Mouse (Mus musculus): ENCODE results near the gene Zfp704. TPM values are rescaled to one million over a fixed set of nuclear protein-coding genes. Genes with fewer than 3 reads are reported as not detected.

The Zfp704 gene
- polyA plus RNA-seq, 1 experiment from 2014 or later: 8.1 TPM

GRCm38 (mm10) chr3:9523081-9523932, 86.6 kb downstream of the Zfp704 start:
- H3K36me3 ChIP-seq (ENCODE audit: control insufficient read depth, insufficient read depth, low read length): no peaks in the 10 kb centered on the region
- no peaks in the 10 kb centered on the region for H3K9me3 ChIP-seq (ENCODE audit: control insufficient read depth, low read length)
- peak; percentile 50 for DNase-seq (ENCODE audit: low spot score)
- H3K4me2 ChIP-seq (ENCODE audit: low read depth, low read length, severe bottlenecking): no peak overlapping the region
- H3K27me3 ChIP-seq (ENCODE audit: control insufficient read depth, insufficient read depth, low read length): peaks cover 6% of the 10 kb centered on the region; the same call in 1 of the 2 replicates
- no peak overlapping the region for H3K9ac ChIP-seq (ENCODE audit: low read length)
- H3K4me1 ChIP-seq (replicated peaks; ENCODE audit: control insufficient read depth, insufficient read depth, low read length): peaks cover 11% of the 10 kb centered on the region
- H3K27ac ChIP-seq (ENCODE audit: low read depth, low read length): no peak overlapping the region
- 78% methylated on average over 18 of the region's 18 CpGs for WGBS
- H3K4me3 ChIP-seq (ENCODE audit: low read depth, low read length): no peak overlapping the region
- no peak for ATAC-seq (replicated peaks; ENCODE audit: low FRiP score)

- no peaks in the 10 kb centered on the region for H3K36me3 ChIP-seq (ENCODE audit: control insufficient read depth, insufficient read depth, low read length)
- no peak overlapping the region for H3K9ac ChIP-seq (ENCODE audit: low read length)
- H3K4me2 ChIP-seq (ENCODE audit: low read depth, low read length, severe bottlenecking): no peak overlapping the region
- H3K4me3 ChIP-seq (ENCODE audit: low read depth, low read length): no peak overlapping the region
- ATAC-seq (replicated peaks; ENCODE audit: low FRiP score) (no peak), DNase-seq (ENCODE audit: low spot score) (peak; percentile 40)
- WGBS: 61% methylated on average over 6 of the region's 6 CpGs
- H3K27me3 ChIP-seq (ENCODE audit: control insufficient read depth, insufficient read depth, low read length): peaks cover 19% of the 10 kb centered on the region
- H3K9me3 ChIP-seq (ENCODE audit: control insufficient read depth, low read length): no peaks in the 10 kb centered on the region
- no peak overlapping the region for H3K27ac ChIP-seq (ENCODE audit: low read depth, low read length)
- peaks cover 11% of the 10 kb centered on the region for H3K4me1 ChIP-seq (replicated peaks; ENCODE audit: control insufficient read depth, insufficient read depth, low read length)
Measured at GRCm38 (mm10) chr3:9522009-9522408, 87.9 kb downstream of the Zfp704 start.

GRCm38 (mm10) chr3:9520728-9521054, 89.2 kb downstream of the Zfp704 start:
- H3K9me3 ChIP-seq (ENCODE audit: control insufficient read depth, low read length): no peaks in the 10 kb centered on the region
- no peak overlapping the region for H3K4me2 ChIP-seq (ENCODE audit: low read depth, low read length, severe bottlenecking)
- peaks cover 11% of the 10 kb centered on the region for H3K4me1 ChIP-seq (replicated peaks; ENCODE audit: control insufficient read depth, insufficient read depth, low read length)
- H3K36me3 ChIP-seq (ENCODE audit: control insufficient read depth, insufficient read depth, low read length): no peaks in the 10 kb centered on the region
- 39% methylated on average over 7 of the region's 7 CpGs for WGBS
- no peak overlapping the region for H3K9ac ChIP-seq (ENCODE audit: low read length)
- H3K27ac ChIP-seq (ENCODE audit: low read depth, low read length): 0 out of 2 replicates have a peak overlapping the region, but pooled peaks have one; percentile 37
- DNase-seq (ENCODE audit: low spot score): no peak
- no peak for ATAC-seq (replicated peaks; ENCODE audit: low FRiP score)
- H3K27me3 ChIP-seq (ENCODE audit: control insufficient read depth, insufficient read depth, low read length): peaks cover 29% of the 10 kb centered on the region
- H3K4me3 ChIP-seq (ENCODE audit: low read depth, low read length): no peak overlapping the region

- no peak overlapping the region for H3K9ac ChIP-seq (ENCODE audit: low read length)
- DNase-seq (ENCODE audit: low spot score) (peak; percentile 69), ATAC-seq (replicated peaks; ENCODE audit: low FRiP score) (peak; percentile 79)
- H3K36me3 ChIP-seq (ENCODE audit: control insufficient read depth, insufficient read depth, low read length): no peaks in the 10 kb centered on the region
- H3K27me3 ChIP-seq (ENCODE audit: control insufficient read depth, insufficient read depth, low read length): peaks cover 34% of the 10 kb centered on the region
- 2% methylated on average over 17 of the region's 17 CpGs for WGBS
- 0 out of 2 replicates have a peak overlapping the region, but pooled peaks have one; percentile 37 for H3K27ac ChIP-seq (ENCODE audit: low read depth, low read length)
- no peaks in the 10 kb centered on the region for H3K9me3 ChIP-seq (ENCODE audit: control insufficient read depth, low read length)
- peaks cover 11% of the 10 kb centered on the region for H3K4me1 ChIP-seq (replicated peaks; ENCODE audit: control insufficient read depth, insufficient read depth, low read length)
- H3K4me3 ChIP-seq (ENCODE audit: low read depth, low read length): no peak overlapping the region
- no peak overlapping the region for H3K4me2 ChIP-seq (ENCODE audit: low read depth, low read length, severe bottlenecking)
Measured at GRCm38 (mm10) chr3:9520051-9520727, 89.7 kb downstream of the Zfp704 start.

DNA sequence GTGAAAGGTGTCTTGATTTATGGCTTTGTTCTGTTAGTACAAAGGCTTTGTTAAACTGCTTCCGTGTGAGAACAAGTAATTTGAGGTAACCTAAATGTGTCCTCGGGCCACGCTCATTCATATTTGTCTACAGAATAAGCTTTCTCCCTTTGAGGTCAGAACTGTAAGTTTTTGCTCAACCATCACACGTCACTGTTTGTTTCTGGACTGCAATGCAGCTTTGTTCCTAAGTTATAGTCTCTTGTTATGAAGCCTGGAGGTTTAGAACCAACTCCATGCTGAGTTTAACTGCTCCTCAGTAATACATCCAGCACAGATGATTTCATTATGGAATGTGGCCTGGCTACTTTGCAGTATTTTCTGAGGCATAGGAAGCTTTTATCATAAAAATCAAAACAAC, 90.4 kb downstream of the Zfp704 start:
- DNase-seq (ENCODE audit: low spot score) (no peak), ATAC-seq (replicated peaks; ENCODE audit: low FRiP score) (no peak)
- Histone ChIP-seq H3K27me3 (ENCODE audit: control insufficient read depth, insufficient read depth, low read length) (peaks cover 35% of the 10 kb centered on the region), H3K4me2 (ENCODE audit: low read depth, low read length, severe bottlenecking) (no peak overlapping the region), H3K27ac (ENCODE audit: low read depth, low read length) (no peak overlapping the region), H3K9ac (ENCODE audit: low read length) (no peak overlapping the region), H3K9me3 (ENCODE audit: control insufficient read depth, low read length) (no peaks in the 10 kb centered on the region), H3K4me3 (ENCODE audit: low read depth, low read length) (no peak overlapping the region), H3K36me3 (ENCODE audit: control insufficient read depth, insufficient read depth, low read length) (no peaks in the 10 kb centered on the region), H3K4me1 (replicated peaks; ENCODE audit: control insufficient read depth, insufficient read depth, low read length) (peaks cover 11% of the 10 kb centered on the region)
- 44% methylated on average over 4 of the region's 4 CpGs for WGBS

- no peak for ATAC-seq (replicated peaks; ENCODE audit: low FRiP score)
- H3K36me3 ChIP-seq (ENCODE audit: control insufficient read depth, insufficient read depth, low read length): no peaks in the 10 kb centered on the region
- H3K4me3 ChIP-seq (ENCODE audit: low read depth, low read length): no peak overlapping the region
- H3K9ac ChIP-seq (ENCODE audit: low read length): no peak overlapping the region
- peak; percentile 16 for DNase-seq (ENCODE audit: low spot score)
- 96% methylated on average over 7 of the region's 7 CpGs for WGBS
- no peak overlapping the region for H3K4me2 ChIP-seq (ENCODE audit: low read depth, low read length, severe bottlenecking)
- H3K27ac ChIP-seq (ENCODE audit: low read depth, low read length): no peak overlapping the region
- no peaks in the 10 kb centered on the region for H3K9me3 ChIP-seq (ENCODE audit: control insufficient read depth, low read length)
- H3K27me3 ChIP-seq (ENCODE audit: control insufficient read depth, insufficient read depth, low read length): peaks cover 35% of the 10 kb centered on the region
- peaks cover 12% of the 10 kb centered on the region for H3K4me1 ChIP-seq (replicated peaks; ENCODE audit: control insufficient read depth, insufficient read depth, low read length)
Measured at GRCm38 (mm10) chr3:9518936-9519335, 90.9 kb downstream of the Zfp704 start.

DNA sequence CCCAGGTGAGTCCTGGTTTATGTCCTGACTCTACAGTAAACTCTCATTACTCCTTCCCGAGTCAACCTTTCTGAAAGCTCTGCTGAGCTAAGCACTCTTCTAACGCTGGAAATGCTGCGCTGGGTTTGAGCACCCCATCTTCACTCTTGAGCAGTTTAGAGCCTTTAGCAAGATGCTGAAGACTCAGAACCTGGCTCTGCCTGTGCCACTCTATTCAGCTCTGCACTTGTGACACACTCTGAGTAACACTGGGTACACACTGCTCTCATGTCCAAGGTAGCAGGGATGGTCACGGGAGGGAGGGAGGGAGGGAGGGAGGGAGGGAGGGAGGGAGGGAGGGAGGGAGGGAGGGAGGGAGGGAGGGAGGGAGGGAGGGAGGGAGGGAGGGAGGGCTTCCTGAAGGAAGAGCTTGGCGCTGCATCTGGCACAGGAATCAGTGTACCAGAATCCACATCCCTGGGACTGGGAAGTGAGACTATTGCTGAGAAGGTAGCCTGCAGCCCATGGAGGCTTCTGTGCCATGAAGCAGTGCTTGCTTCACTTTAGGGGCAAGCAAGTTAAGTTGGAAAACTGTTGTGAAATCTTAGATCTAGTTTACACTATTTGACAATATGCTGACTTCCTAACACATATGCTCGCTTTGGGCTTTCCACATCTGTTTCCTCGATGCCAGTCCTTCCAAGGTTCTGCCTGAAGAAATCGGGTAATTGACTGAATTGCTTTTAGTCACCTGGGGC, 93.6 kb downstream of the Zfp704 start:
- Histone ChIP-seq H3K4me3 (ENCODE audit: low read depth, low read length) (no peak overlapping the region), H3K9me3 (ENCODE audit: control insufficient read depth, low read length) (no peaks in the 10 kb centered on the region), H3K36me3 (ENCODE audit: control insufficient read depth, insufficient read depth, low read length) (no peaks in the 10 kb centered on the region), H3K27me3 (ENCODE audit: control insufficient read depth, insufficient read depth, low read length) (peaks cover 45% of the 10 kb centered on the region), H3K9ac (ENCODE audit: low read length) (no peak overlapping the region), H3K27ac (ENCODE audit: low read depth, low read length) (no peak overlapping the region), H3K4me1 (replicated peaks; ENCODE audit: control insufficient read depth, insufficient read depth, low read length) (peaks cover 8% of the 10 kb centered on the region), H3K4me2 (ENCODE audit: low read depth, low read length, severe bottlenecking) (no peak overlapping the region)
- WGBS: 69% methylated on average over 8 of the region's 8 CpGs
- ATAC-seq (replicated peaks; ENCODE audit: low FRiP score) (no peak), DNase-seq (ENCODE audit: low spot score) (no peak)

- Histone ChIP-seq H3K9ac (ENCODE audit: low read length) (no peak overlapping the region), H3K4me2 (ENCODE audit: low read depth, low read length, severe bottlenecking) (no peak overlapping the region), H3K36me3 (ENCODE audit: control insufficient read depth, insufficient read depth, low read length) (no peaks in the 10 kb centered on the region), H3K27me3 (ENCODE audit: control insufficient read depth, insufficient read depth, low read length) (peaks cover 45% of the 10 kb centered on the region), H3K27ac (ENCODE audit: low read depth, low read length) (no peak overlapping the region), H3K4me3 (ENCODE audit: low read depth, low read length) (no peak overlapping the region), H3K4me1 (replicated peaks; ENCODE audit: control insufficient read depth, insufficient read depth, low read length) (peaks cover 8% of the 10 kb centered on the region), H3K9me3 (ENCODE audit: control insufficient read depth, low read length) (no peaks in the 10 kb centered on the region)
- 80% methylated on average over 8 of the region's 8 CpGs for WGBS
- ATAC-seq (replicated peaks; ENCODE audit: low FRiP score) (no peak), DNase-seq (ENCODE audit: low spot score) (peak; percentile 41)
Measured at GRCm38 (mm10) chr3:9515527-9515926, 94.4 kb downstream of the Zfp704 start.
